Mouse (Mus musculus) neural tube, embryonic 15.5 days (tissue): ENCODE results near the gene Ccdc175. TPM values are rescaled to one million over a fixed set of nuclear protein-coding genes. Genes with fewer than 3 reads are reported as not detected.

ENCODE experiments used
- ATAC-seq: fragments of 200-750 bp; cut with Nextera tagmentation; 2 replicates; pipeline ENCODE4 v1.8.0; 2017; ENCODE audit warnings: mild to moderate bottlenecking, moderate TSS enrichment, moderate library complexity; ENCODE audit not compliant: low FRiP score
- H3K27ac ChIP-seq: fragments of 300-500 bp; sonication (generic); replicated peaks from 2 replicates; pipeline ENCODE4 v1.5.1; 2015; ENCODE audit warnings: mild to moderate bottlenecking, inconsistent platforms
- H3K27me3 ChIP-seq: fragments of 300-500 bp; sonication (generic); replicated peaks from 2 replicates; pipeline ENCODE4 v1.6.1; 2015; ENCODE audit warnings: inconsistent platforms
- H3K36me3 ChIP-seq: fragments of 300-500 bp; sonication (generic); 2 replicates; pipeline ENCODE4 v1.6.1; 2015; ENCODE audit warnings: inconsistent platforms
- H3K4me1 ChIP-seq: fragments of 300-500 bp; sonication (generic); 2 replicates; pipeline ENCODE4 v1.6.1; 2015; ENCODE audit warnings: inconsistent platforms
- H3K4me2 ChIP-seq: fragments of 300-500 bp; sonication (generic); 2 replicates; pipeline ENCODE4 v1.6.1; 2015; ENCODE audit warnings: inconsistent platforms, mild to moderate bottlenecking, moderate library complexity
- H3K4me3 ChIP-seq: fragments of 300-500 bp; sonication (generic); replicated peaks from 2 replicates; pipeline ENCODE4 v1.5.1; 2015; ENCODE audit warnings: mild to moderate bottlenecking, inconsistent platforms
- H3K9ac ChIP-seq: fragments of 300-500 bp; sonication (generic); replicated peaks from 2 replicates; pipeline ENCODE4 v1.6.1; 2015; ENCODE audit warnings: mild to moderate bottlenecking, inconsistent platforms
- H3K9me3 ChIP-seq: fragments of 300-500 bp; sonication (generic); replicated peaks from 2 replicates; pipeline ENCODE4 v1.6.1; 2016; ENCODE audit warnings: inconsistent platforms
- WGBS: fragments of 180-500 bp; shearing (Covaris S2); methylation state at CpG from one replicate; pipeline ENCODE4 v1.1.7; 2015; ENCODE audit warnings: mixed read lengths; 5-methylcytosine and 5-hydroxymethylcytosine counted together
- polyA plus RNA-seq: library from polyadenylated mRNA; unstranded; fragments of >200 nt; fragmentation: Nextera tagmentation; extraction: Ambion mirVana; gene quantifications from 2 replicates; pipeline ENCODE4 v1.2.1, GENCODE M21; 2015

The Ccdc175 gene
- polyA plus RNA-seq, result not detected in 2 replicates

DNA sequence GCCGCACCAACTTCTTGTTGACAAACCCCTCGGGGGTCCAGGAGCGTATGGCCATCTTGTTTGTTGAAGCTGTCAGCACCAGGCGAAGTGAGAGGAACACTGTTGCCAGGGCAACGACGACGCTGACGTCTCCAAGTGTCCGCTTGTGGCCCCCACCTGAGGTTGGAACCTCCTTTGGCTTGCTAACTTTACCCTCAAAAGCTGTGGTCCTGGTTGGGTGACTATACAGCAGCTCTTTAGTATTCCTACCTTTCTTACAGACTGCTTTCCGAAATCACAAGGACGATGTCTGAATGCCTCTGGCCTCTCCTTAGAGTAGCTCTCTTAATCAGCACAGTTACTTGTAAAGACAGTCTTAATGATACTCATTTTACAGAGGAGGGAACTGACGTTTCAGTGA is at the start of gene Ccdc175:
TSS of gene Ccdc175 (minus strand) at position 101 of the 400 bp plus-strand sequence.
- Histone ChIP-seq H3K27ac (no peak within 1 kb of the TSS), H3K4me2 (no peak within 1 kb of the TSS), H3K36me3 (no peaks in the 10 kb centered on the region), H3K27me3 (no peaks in the 10 kb centered on the region), H3K4me3 (no peak within 1 kb of the TSS), H3K4me1 (no peaks in the 10 kb centered on the region), H3K9ac (no peak within 1 kb of the TSS), H3K9me3 (no peaks in the 10 kb centered on the region)
- 83% methylated on average over 12 of the region's 12 CpGs for WGBS
- ATAC-seq, result no peak

DNA sequence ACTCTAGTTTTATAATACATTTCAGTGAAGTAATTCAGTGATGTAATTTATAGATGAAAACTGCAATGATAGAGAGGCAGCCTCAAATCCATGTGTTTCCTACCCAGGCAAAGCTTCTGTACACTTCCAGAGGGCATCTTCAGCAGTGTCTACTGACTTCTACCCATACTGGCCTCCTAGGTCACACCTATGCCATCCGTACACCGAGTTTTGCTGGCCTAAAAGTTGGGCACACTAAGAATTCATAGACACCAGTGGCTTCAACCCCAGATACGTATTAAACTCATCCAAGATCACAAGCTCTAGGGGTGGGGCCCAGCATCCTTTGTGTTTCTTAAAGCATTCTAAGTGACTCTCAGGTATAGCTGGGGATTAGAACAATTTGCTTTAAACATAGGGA is 49.3 kb upstream of the Ccdc175 start:
- Histone ChIP-seq H3K27ac (0 out of 2 replicates have a peak overlapping the region, but pooled peaks have one; percentile 95), H3K9ac (peak overlapping the region; percentile 81), H3K27me3 (no peaks in the 10 kb centered on the region), H3K9me3 (no peaks in the 10 kb centered on the region), H3K36me3 (no peaks in the 10 kb centered on the region), H3K4me3 (peak overlapping the region; percentile 68), H3K4me2 (peak overlapping the region; percentile 86), H3K4me1 (peaks cover 56% of the 10 kb centered on the region)
- ATAC-seq, result no peak
- 59% methylated on average over 3 of the region's 3 CpGs for WGBS

- Histone ChIP-seq H3K4me2 (peak overlapping the region; percentile 86), H3K27me3 (no peaks in the 10 kb centered on the region), H3K9me3 (no peaks in the 10 kb centered on the region), H3K36me3 (0 out of 2 replicates have a peak, but pooled peaks cover 2% of the 10 kb centered on the region), H3K4me3 (peak overlapping the region; percentile 68), H3K27ac (no peak overlapping the region), H3K9ac (peak overlapping the region; percentile 81), H3K4me1 (peaks cover 56% of the 10 kb centered on the region)
- WGBS, result 41% methylated on average over 19 of the region's 19 CpGs
- no peak for ATAC-seq
Observed at GRCm38 (mm10) chr12:72232826-72233790, 48.3 kb upstream of the Ccdc175 start.

- Histone ChIP-seq H3K4me1 (peaks cover 55% of the 10 kb centered on the region), H3K36me3 (0 out of 2 replicates have a peak, but pooled peaks cover 4% of the 10 kb centered on the region), H3K27me3 (no peaks in the 10 kb centered on the region), H3K9me3 (no peaks in the 10 kb centered on the region), H3K27ac (no peak overlapping the region), H3K4me2 (peak overlapping the region; percentile 86), H3K4me3 (peak overlapping the region; percentile 68), H3K9ac (no peak overlapping the region)
- ATAC-seq, result no peak
- 56% methylated on average over 3 of the region's 3 CpGs for WGBS
Observed at GRCm38 (mm10) chr12:72232176-72232575, 47.3 kb upstream of the Ccdc175 start.

- no peaks in the 10 kb centered on the region for H3K9me3 ChIP-seq
- no peak for ATAC-seq
- H3K4me3 ChIP-seq, result no peak overlapping the region
- no peak overlapping the region for H3K9ac ChIP-seq
- H3K4me2 ChIP-seq, result peak overlapping the region; percentile 27; the same call in 1 of the 2 replicates
- no peaks in the 10 kb centered on the region for H3K27me3 ChIP-seq
- WGBS, result 56% methylated on average over 8 of the region's 8 CpGs
- 0 out of 2 replicates have a peak, but pooled peaks cover 6% of the 10 kb centered on the region for H3K36me3 ChIP-seq
- H3K27ac ChIP-seq, result 0 out of 2 replicates have a peak overlapping the region, but pooled peaks have one; percentile 34
- H3K4me1 ChIP-seq, result peaks cover 65% of the 10 kb centered on the region
Observed at GRCm38 (mm10) chr12:72229451-72230196, 44.8 kb upstream of the Ccdc175 start.

DNA sequence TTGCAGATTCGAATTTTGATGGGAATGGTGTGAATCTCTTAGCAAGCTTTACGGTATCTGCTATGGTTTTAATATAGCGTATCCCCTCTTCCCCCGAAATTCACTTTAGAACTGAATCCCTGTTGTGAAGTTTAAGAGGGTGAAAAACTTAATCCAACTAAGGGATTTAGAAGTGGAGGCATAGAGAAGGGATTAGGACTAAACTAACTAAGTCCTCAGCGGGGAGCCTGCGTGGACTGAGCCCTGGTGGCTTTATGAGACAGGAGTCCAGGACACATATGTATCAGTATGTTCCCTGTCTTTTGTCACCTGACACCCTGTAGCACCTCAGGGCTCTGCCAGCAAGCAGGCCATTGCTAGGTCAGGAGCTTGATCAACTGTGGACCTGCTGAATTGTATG is 42.9 kb upstream of the Ccdc175 start:
- Histone ChIP-seq H3K4me2 (no peak overlapping the region), H3K4me3 (no peak overlapping the region), H3K27me3 (no peaks in the 10 kb centered on the region), H3K9me3 (no peaks in the 10 kb centered on the region), H3K36me3 (peaks cover 19% of the 10 kb centered on the region), H3K9ac (no peak overlapping the region), H3K27ac (no peak overlapping the region), H3K4me1 (peaks cover 57% of the 10 kb centered on the region)
- no peak for ATAC-seq
- 88% methylated on average over 6 of the region's 6 CpGs for WGBS

DNA sequence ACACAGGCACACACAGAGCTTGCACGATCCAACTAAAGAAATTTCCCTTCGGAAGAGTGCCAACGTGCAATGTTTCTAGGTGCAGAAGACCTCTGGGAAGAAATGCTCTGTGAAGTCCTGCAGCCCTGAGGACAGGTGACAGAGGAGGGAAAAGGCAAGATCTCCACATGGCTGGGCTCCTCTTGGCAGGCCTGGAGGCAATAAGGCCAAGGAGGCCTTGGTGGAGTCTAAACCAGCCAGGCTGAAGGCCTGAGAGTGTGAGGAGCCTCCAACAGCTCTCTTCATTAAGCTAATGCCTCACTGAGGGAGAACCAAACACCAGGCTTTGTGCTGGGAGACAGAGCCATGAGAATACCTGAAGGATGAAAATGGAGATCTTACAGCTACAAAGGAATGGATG is 40.5 kb upstream of the Ccdc175 start:
- Histone ChIP-seq H3K4me2 (no peak overlapping the region), H3K9ac (no peak overlapping the region), H3K36me3 (peaks cover 42% of the 10 kb centered on the region), H3K4me1 (peaks cover 39% of the 10 kb centered on the region), H3K4me3 (no peak overlapping the region), H3K27ac (no peak overlapping the region), H3K9me3 (no peaks in the 10 kb centered on the region), H3K27me3 (no peaks in the 10 kb centered on the region)
- 88% methylated on average over 3 of the region's 3 CpGs for WGBS
- ATAC-seq, result no peak

DNA sequence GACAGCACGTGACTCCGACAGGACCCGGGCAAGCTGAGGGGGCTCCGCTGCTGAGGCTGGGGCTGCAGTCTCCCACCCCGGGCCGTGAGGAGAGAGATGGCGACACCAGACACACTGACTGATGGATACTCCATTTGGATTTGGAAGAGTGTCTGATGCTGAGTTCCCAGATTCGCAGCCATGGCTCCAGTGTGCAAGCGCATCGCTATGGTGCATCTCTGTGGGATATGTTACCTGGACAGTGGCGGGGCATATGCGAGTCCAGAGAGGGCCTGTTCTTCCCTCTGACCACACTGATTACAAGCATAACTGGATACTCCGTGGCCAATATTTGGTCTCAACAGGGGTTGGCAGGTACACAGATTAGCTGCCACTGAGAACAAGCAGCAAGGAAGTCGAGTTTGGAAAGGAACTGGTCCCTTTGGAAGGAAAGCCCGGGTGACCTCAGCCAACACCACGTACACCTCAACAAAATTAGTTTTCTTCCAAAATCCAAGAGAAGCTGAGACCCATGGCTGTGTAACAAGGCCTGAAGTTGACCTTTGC is 38.8 kb upstream of the Ccdc175 start:
- H3K27me3 ChIP-seq, result no peaks in the 10 kb centered on the region
- H3K27ac ChIP-seq, result no peak overlapping the region
- no peak overlapping the region for H3K4me2 ChIP-seq
- peaks cover 59% of the 10 kb centered on the region for H3K36me3 ChIP-seq
- WGBS, result 97% methylated on average over 16 of the region's 16 CpGs
- H3K9me3 ChIP-seq, result no peaks in the 10 kb centered on the region
- H3K4me3 ChIP-seq, result no peak overlapping the region
- H3K9ac ChIP-seq, result no peak overlapping the region
- ATAC-seq, result no peak
- H3K4me1 ChIP-seq, result peaks cover 26% of the 10 kb centered on the region

DNA sequence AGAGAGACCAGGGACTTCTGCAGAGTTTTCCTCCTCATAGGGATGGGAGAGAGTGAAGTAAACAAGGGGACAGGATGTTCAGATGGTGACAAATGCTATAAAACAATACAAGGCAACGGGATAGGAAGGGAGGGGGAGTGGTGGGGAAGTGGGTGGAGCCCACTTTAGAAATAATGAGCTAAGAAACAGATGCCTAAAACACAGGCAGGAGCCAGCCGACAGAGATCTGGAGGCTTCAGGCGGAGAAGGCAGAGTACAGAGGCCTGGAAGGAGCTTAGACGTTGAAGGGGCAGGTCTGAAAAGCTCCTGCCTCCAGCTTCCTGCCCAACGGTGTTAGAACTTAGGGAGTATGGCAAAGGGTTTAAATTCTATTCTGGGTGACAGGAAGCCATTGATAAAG is 28.7 kb upstream of the Ccdc175 start:
- Histone ChIP-seq H3K27me3 (no peaks in the 10 kb centered on the region), H3K4me3 (no peak overlapping the region), H3K4me2 (no peak overlapping the region), H3K4me1 (no peaks in the 10 kb centered on the region), H3K9me3 (no peaks in the 10 kb centered on the region), H3K36me3 (peaks cover 88% of the 10 kb centered on the region), H3K27ac (no peak overlapping the region), H3K9ac (no peak overlapping the region)
- no peak for ATAC-seq
- 54% methylated on average over 5 of the region's 5 CpGs for WGBS

GRCm38 (mm10) chr12:72200828-72201227 is 16.0 kb upstream of the Ccdc175 start:
- no peak for ATAC-seq
- H3K4me2 ChIP-seq, result no peak overlapping the region

DNA sequence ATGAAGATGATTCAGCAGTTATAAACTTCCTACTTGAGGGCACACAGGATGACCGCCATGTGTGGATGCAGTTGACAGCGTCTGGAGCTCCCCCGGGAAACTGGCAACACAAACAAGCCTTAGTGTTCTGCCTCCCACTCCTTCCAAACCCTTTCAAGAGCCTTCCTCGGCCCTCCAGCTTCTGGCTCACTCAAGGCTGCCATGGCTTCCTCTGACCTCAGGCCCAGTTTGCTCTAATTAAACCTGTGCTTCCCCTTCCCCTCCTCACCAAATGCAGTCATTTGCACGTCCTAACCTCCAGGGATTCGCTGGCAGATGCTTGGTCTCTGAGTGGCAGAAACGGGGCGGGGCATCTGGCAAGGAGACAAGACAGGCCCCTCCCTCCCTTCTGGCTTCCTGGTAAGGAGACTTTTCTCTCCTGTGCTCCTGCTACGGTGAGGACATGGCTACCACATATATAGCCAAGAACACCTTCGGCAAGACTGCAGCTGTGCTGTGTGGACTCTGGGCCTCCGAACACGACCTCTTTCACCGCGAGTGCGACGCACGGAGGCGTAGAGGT is 13.2 kb upstream of the Ccdc175 start:
- H3K4me2 ChIP-seq, result no peak overlapping the region
- WGBS, result 59% methylated on average over 18 of the region's 18 CpGs
- no peaks in the 10 kb centered on the region for H3K27me3 ChIP-seq
- H3K36me3 ChIP-seq, result no peaks in the 10 kb centered on the region
- no peak for ATAC-seq
- no peak overlapping the region for H3K4me3 ChIP-seq
- no peak overlapping the region for H3K27ac ChIP-seq
- no peaks in the 10 kb centered on the region for H3K9me3 ChIP-seq
- no peak overlapping the region for H3K9ac ChIP-seq
- H3K4me1 ChIP-seq, result peaks cover 6% of the 10 kb centered on the region

More at GRCm38 (mm10) chr12:72200828-72201227, 16.0 kb upstream of the Ccdc175 start:
- no peaks in the 10 kb centered on the region for H3K9me3 ChIP-seq
- H3K27ac ChIP-seq, result no peak overlapping the region
- H3K4me3 ChIP-seq, result no peak overlapping the region
- H3K9ac ChIP-seq, result no peak overlapping the region
- no peaks in the 10 kb centered on the region for H3K27me3 ChIP-seq
- peaks cover 6% of the 10 kb centered on the region for H3K4me1 ChIP-seq
- no peaks in the 10 kb centered on the region for H3K36me3 ChIP-seq
- 89% methylated on average over 3 of the region's 3 CpGs for WGBS
